Mouse (Mus musculus): ENCODE measurements at regions not wholly inside any gene's neighbourhood (a gene's known extent, or its start where the extent isn't known, plus 50 kb on each side); places are given as distances from the start of the nearest gene placed in this dataset.

GRCm38 (mm10) chrX:166661043-166661718, 75.7 kb upstream of the Egfl6 start:
- H3K9me3 ChIP-seq (replicated peaks): no peaks in the 10 kb centered on the region
- H3K27ac ChIP-seq (replicated peaks): peak overlapping the region; percentile 86
- WGBS: 23% methylated on average over 16 of the region's 16 CpGs
- H3K36me3 ChIP-seq: no peaks in the 10 kb centered on the region
- no peak overlapping the region for H3K9ac ChIP-seq
- H3K27me3 ChIP-seq: peaks cover 8% of the 10 kb centered on the region; the same call in 1 of the 2 replicates
- H3K4me1 ChIP-seq: no peaks in the 10 kb centered on the region
- H3K4me2 ChIP-seq (replicated peaks): peak overlapping the region; percentile 44
- ATAC-seq (ENCODE audit: insufficient number of reproducible peaks, low FRiP score, low TSS enrichment, low read depth): peak; percentile 82
- no peak overlapping the region; the same call in 1 of the 2 replicates for H3K4me3 ChIP-seq (replicated peaks)

GRCm38 (mm10) chrX:166660715-166661042, 75.2 kb upstream of the Egfl6 start:
- no peak for ATAC-seq (ENCODE audit: insufficient number of reproducible peaks, low FRiP score, low TSS enrichment, low read depth)
- Histone ChIP-seq H3K27ac (replicated peaks) (no peak overlapping the region), H3K36me3 (no peaks in the 10 kb centered on the region), H3K27me3 (peaks cover 8% of the 10 kb centered on the region; the same call in 1 of the 2 replicates), H3K9me3 (replicated peaks) (no peaks in the 10 kb centered on the region), H3K4me3 (replicated peaks) (no peak overlapping the region), H3K9ac (no peak overlapping the region), H3K4me1 (no peaks in the 10 kb centered on the region), H3K4me2 (replicated peaks) (no peak overlapping the region)
- WGBS: 27% methylated on average over 6 of the region's 6 CpGs

DNA sequence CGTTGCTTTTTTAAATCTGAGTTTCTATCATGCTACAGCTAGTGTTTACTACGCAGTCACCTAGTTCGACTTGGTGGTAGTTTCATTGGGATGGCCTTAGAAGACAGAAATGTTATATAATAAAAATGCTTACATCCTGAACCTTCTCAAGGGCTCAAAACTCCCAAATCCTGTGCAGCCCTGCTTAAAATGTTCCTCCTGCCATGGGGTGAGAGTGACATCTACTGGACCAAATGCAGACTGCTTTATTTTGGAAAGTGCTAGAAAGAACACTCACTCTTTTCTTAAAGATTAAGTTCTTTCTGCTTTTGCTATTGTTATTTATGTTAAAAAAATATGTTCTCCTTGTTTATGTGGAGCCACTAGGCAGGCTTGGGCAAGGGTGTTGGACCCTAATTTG, 66.9 kb upstream of the Egfl6 start:
- 53% methylated on average over 3 of the region's 3 CpGs for WGBS
- H3K4me2 ChIP-seq (replicated peaks): no peak overlapping the region
- no peaks in the 10 kb centered on the region for H3K4me1 ChIP-seq
- no peak overlapping the region for H3K4me3 ChIP-seq (replicated peaks)
- no peak overlapping the region for H3K9ac ChIP-seq
- no peak for ATAC-seq (ENCODE audit: insufficient number of reproducible peaks, low FRiP score, low TSS enrichment, low read depth)
- no peak overlapping the region for H3K27ac ChIP-seq (replicated peaks)
- H3K36me3 ChIP-seq: no peaks in the 10 kb centered on the region
- H3K27me3 ChIP-seq: peaks cover 5% of the 10 kb centered on the region; the same call in 1 of the 2 replicates
- H3K9me3 ChIP-seq (replicated peaks): no peaks in the 10 kb centered on the region

- H3K4me3 ChIP-seq (replicated peaks): 0 out of 2 replicates have a peak overlapping the region, but pooled peaks have one; percentile 11
- no peak overlapping the region for H3K27ac ChIP-seq (replicated peaks)
- no peak overlapping the region for H3K4me2 ChIP-seq (replicated peaks)
- 44% methylated on average over 7 of the region's 7 CpGs for WGBS
- H3K9ac ChIP-seq: no peak overlapping the region
- no peaks in the 10 kb centered on the region for H3K4me1 ChIP-seq
- ATAC-seq (ENCODE audit: insufficient number of reproducible peaks, low FRiP score, low TSS enrichment, low read depth): no peak
- no peaks in the 10 kb centered on the region for H3K36me3 ChIP-seq
- no peaks in the 10 kb centered on the region for H3K9me3 ChIP-seq (replicated peaks)
- no peaks in the 10 kb centered on the region for H3K27me3 ChIP-seq
These were observed 60.2 kb upstream of the Egfl6 start for GRCm38 (mm10) chrX:166645713-166646112.

DNA sequence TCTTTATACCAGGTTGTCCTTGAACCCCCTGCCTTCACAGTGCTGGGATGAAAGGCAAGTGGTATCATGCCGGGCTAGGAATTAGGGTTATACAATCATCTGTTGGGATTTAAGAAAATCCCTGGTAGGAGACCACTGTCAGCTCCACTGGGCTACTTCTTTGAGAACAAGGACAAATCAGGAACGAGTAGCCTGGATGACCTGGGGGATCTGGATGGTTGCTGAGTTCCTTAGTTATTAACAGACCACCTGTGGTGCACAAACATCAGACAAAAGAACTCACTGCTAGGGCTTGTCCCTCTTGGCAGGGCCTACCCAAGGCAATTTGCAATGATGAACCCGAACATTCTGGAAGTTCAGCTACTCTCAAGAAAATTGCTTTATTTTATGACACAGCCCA, 55.7 kb upstream of the Egfl6 start:
- H3K27ac ChIP-seq (replicated peaks): no peak overlapping the region
- no peak overlapping the region for H3K4me3 ChIP-seq (replicated peaks)
- 35% methylated on average over 3 of the region's 3 CpGs for WGBS
- no peak overlapping the region for H3K9ac ChIP-seq
- H3K36me3 ChIP-seq: no peaks in the 10 kb centered on the region
- H3K4me2 ChIP-seq (replicated peaks): no peak overlapping the region
- no peaks in the 10 kb centered on the region for H3K9me3 ChIP-seq (replicated peaks)
- no peaks in the 10 kb centered on the region for H3K4me1 ChIP-seq
- ATAC-seq (ENCODE audit: insufficient number of reproducible peaks, low FRiP score, low TSS enrichment, low read depth): no peak
- no peaks in the 10 kb centered on the region for H3K27me3 ChIP-seq

GRCm38 (mm10) chrX:166640258-166640657, 54.7 kb upstream of the Egfl6 start:
- H3K9me3 ChIP-seq (replicated peaks): no peaks in the 10 kb centered on the region
- no peaks in the 10 kb centered on the region for H3K36me3 ChIP-seq
- H3K4me2 ChIP-seq (replicated peaks): no peak overlapping the region
- H3K9ac ChIP-seq: no peak overlapping the region
- ATAC-seq (ENCODE audit: insufficient number of reproducible peaks, low FRiP score, low TSS enrichment, low read depth): no peak
- H3K27ac ChIP-seq (replicated peaks): no peak overlapping the region
- WGBS: 63% methylated on average over 1 of the region's 1 CpGs
- no peaks in the 10 kb centered on the region for H3K27me3 ChIP-seq
- H3K4me3 ChIP-seq (replicated peaks): no peak overlapping the region
- no peaks in the 10 kb centered on the region for H3K4me1 ChIP-seq
